In genomic region chrX:165049929-165050328, GRCm38 (mm10) we compare ENCODE assay signal across 26 mouse cellular contexts. TPM values are rescaled to one million over a fixed set of nuclear protein-coding genes. Genes with fewer than 3 reads are reported as not detected.
"Had no signal": no experiment of that assay in that cellular context is flagged by ENCODE, and none has a peak within 500 bp of the region (broad histone marks: within the 10 kb centered on the region; RNA-seq: fewer than 3 reads in every experiment).

No protein-coding gene starts in this region.

- DNase-seq: lung, adult 18-20 months; lung, embryonic 14.5 days; lung, postnatal 10 days; lung, postnatal 4 days; midbrain, embryonic 14.5 days; retina, postnatal 1 day; right cerebral cortex, adult 18-20 months; right cerebral cortex, postnatal 25 days; right cerebral cortex, postnatal 4 days; thymus, adult 2 months; thymus, postnatal 25 days; thymus, postnatal 4 days had no signal

- ATAC-seq: midbrain, embryonic 16.5 days had no signal

- H3K27ac ChIP-seq: midbrain, embryonic 10.5 days; midbrain, embryonic 12.5 days; neural tube, embryonic 13.5 days; neural tube, embryonic 15.5 days; stomach, embryonic 15.5 days; stomach, postnatal 0 days had no signal

- H3K9me3 ChIP-seq: midbrain, embryonic 10.5 days; midbrain, embryonic 12.5 days; neural tube, embryonic 13.5 days; neural tube, embryonic 15.5 days; stomach, embryonic 15.5 days had no signal

- H3K27me3 ChIP-seq: midbrain, embryonic 12.5 days; neural tube, embryonic 13.5 days; neural tube, embryonic 15.5 days; stomach, embryonic 15.5 days had no signal

- H3K4me3 ChIP-seq: midbrain, embryonic 10.5 days; midbrain, embryonic 12.5 days; myocyte; neural tube, embryonic 13.5 days; neural tube, embryonic 15.5 days; stomach, embryonic 15.5 days had no signal

- H3K4me1 ChIP-seq: midbrain, embryonic 10.5 days; midbrain, embryonic 12.5 days; neural tube, embryonic 13.5 days; neural tube, embryonic 15.5 days; stomach, embryonic 15.5 days had no signal

- H3K9ac ChIP-seq: lung, embryonic 14.5 days; midbrain, embryonic 12.5 days; neural tube, embryonic 13.5 days; neural tube, embryonic 15.5 days; stomach, embryonic 15.5 days had no signal

- H3K36me3 ChIP-seq: midbrain, embryonic 10.5 days; midbrain, embryonic 12.5 days; neural tube, embryonic 13.5 days; neural tube, embryonic 15.5 days; stomach, embryonic 15.5 days had no signal

- H3K4me2 ChIP-seq: lung, embryonic 14.5 days; midbrain, embryonic 12.5 days; neural tube, embryonic 13.5 days; neural tube, embryonic 15.5 days; stomach, embryonic 15.5 days had no signal

RNA-seq across cellular contexts. Expression of gene Gm17604, which starts 45.3 kb away (rescaled TPM):
- polyA plus RNA-seq: lung, embryonic 14.5 days; lung, embryonic 16.5 days; midbrain, embryonic 10.5 days; midbrain, embryonic 12.5 days; midbrain, embryonic 14.5 days; midbrain, embryonic 16.5 days; myocyte; neural tube, embryonic 11.5 days; neural tube, embryonic 13.5 days; neural tube, embryonic 15.5 days; small intestine, adult 2 months; spleen, adult 2 months; stomach, embryonic 15.5 days; stomach, postnatal 0 days; testis, adult 2 months; thymus, adult 2 months; urinary bladder, adult 2 months had no signal
